Mouse (Mus musculus) urinary bladder, postnatal 4 days (tissue): ENCODE results near the gene Ep400.
"Not testable (repeated sequence)": the region's sequence is repeated elsewhere in the genome, so short reads cannot be mapped to it uniquely, and the experiment has no call there.

ENCODE experiments used
- DNase-seq, 2 experiments: peaks; one replicate each; pipeline ENCODE4 v3.0.0; 2021 to 2022; ENCODE audit warnings: low spot score in 2 of 2

Ep400 gene

GRCm38 (mm10) chr5:110779998-110780760, 9.7 kb upstream of the Ep400 start, which contains the start of gene Pus1:
Gene Pus1, minus strand, starts transcription at chr5:110780659.
- peak; percentile 92 to 96 for DNase-seq

GRCm38 (mm10) chr5:110779276-110779997, 8.9 kb upstream of the Ep400 start:
- no peak for DNase-seq

GRCm38 (mm10) chr5:110778263-110778662, 7.7 kb upstream of the Ep400 start:
- DNase-seq: peak in 1 of 2 experiments; percentile 50

GRCm38 (mm10) chr5:110776141-110776540, 5.6 kb upstream of the Ep400 start:
- DNase-seq: no peak

GRCm38 (mm10) chr5:110774511-110774910, 4.0 kb upstream of the Ep400 start:
- no peak for DNase-seq

- not testable (repeated sequence) for DNase-seq
Observed at GRCm38 (mm10) chr5:110772945-110773344, 2.4 kb upstream of the Ep400 start.

- DNase-seq: no peak
Observed at GRCm38 (mm10) chr5:110770031-110770445, 479 bp downstream of the Ep400 start.

- no peak for DNase-seq
Observed at GRCm38 (mm10) chr5:110769272-110769671, 1.2 kb downstream of the Ep400 start.

- DNase-seq: no peak
Observed at GRCm38 (mm10) chr5:110763890-110764289, 6.6 kb downstream of the Ep400 start.

GRCm38 (mm10) chr5:110745021-110745420, 25.5 kb downstream of the Ep400 start:
- DNase-seq: no peak

GRCm38 (mm10) chr5:110739496-110740275, 30.8 kb downstream of the Ep400 start:
- no peak for DNase-seq

GRCm38 (mm10) chr5:110735606-110736005, 34.9 kb downstream of the Ep400 start:
- DNase-seq: no peak

GRCm38 (mm10) chr5:110733231-110733823, 37.2 kb downstream of the Ep400 start:
- no peak for DNase-seq

- DNase-seq: no peak
Observed at GRCm38 (mm10) chr5:110731227-110731626, 39.3 kb downstream of the Ep400 start.

- no peak for DNase-seq
Observed at GRCm38 (mm10) chr5:110727850-110728249, 42.7 kb downstream of the Ep400 start.

GRCm38 (mm10) chr5:110723543-110723942, 47.0 kb downstream of the Ep400 start:
- no peak for DNase-seq

GRCm38 (mm10) chr5:110721463-110721862, 49.1 kb downstream of the Ep400 start:
- not testable (repeated sequence) for DNase-seq

- no peak for DNase-seq
Observed at GRCm38 (mm10) chr5:110711455-110711854, 59.1 kb downstream of the Ep400 start.

GRCm38 (mm10) chr5:110709256-110709655, 61.3 kb downstream of the Ep400 start:
- no peak for DNase-seq

GRCm38 (mm10) chr5:110704004-110704403, 66.5 kb downstream of the Ep400 start:
- no peak for DNase-seq

GRCm38 (mm10) chr5:110698617-110699016, 71.9 kb downstream of the Ep400 start:
- DNase-seq: no peak

- DNase-seq: no peak
Observed at GRCm38 (mm10) chr5:110682041-110682440, 88.5 kb downstream of the Ep400 start.
